Mouse (Mus musculus): ENCODE data around the gene Rnf11. TPM values are rescaled to one million over a fixed set of nuclear protein-coding genes. Genes with fewer than 3 reads are reported as not detected.

The Rnf11 gene
- total RNA-seq, 1 experiment: 19.3 TPM

DNA sequence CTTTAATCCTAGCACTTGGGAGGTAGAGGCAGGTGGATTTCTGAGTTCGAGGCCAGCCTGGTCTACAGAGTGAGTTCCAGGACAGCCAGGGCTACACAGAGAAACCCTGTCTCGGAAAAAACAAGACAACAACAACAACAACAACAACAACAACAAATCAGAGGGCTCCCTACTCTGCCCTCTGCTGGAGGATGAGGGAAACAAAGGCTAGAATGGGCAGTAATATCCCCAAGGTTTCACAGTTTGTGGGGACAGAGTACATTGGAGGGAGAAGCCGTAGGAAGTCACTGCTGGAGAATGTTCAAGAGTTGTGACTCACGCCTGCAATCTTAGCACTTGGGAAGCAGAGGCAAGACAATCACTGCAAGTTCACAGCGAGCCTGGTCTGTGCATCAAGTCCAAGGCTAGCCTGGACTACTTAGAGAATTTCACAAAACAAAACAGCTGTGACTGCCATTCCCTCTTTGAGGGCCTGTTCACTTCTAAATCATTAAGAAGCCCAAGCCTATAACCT is 83.3 kb downstream of the Rnf11 start:
- H3K9ac ChIP-seq (ENCODE audit: insufficient read depth, low read depth, low read length, poor library complexity, severe bottlenecking): no peak overlapping the region
- H3K36me3 ChIP-seq (ENCODE audit: control insufficient read depth, insufficient read depth, low read length, poor library complexity, severe bottlenecking): no peaks in the 10 kb centered on the region
- DNase-seq (ENCODE audit: low read depth, low spot score): no peak
- H3K27ac ChIP-seq (ENCODE audit: insufficient read depth, low read depth, low read length, poor library complexity, severe bottlenecking): no peak overlapping the region
- in situ Hi-C loops (cut with MboI; ENCODE audit: low sequenced_read_pairs in 2 of 2, unreplicated experiment in 2 of 2): no loop called here
- no peak overlapping the region for H3K4me3 ChIP-seq (ENCODE audit: insufficient read depth in 1 of 2, low read depth in 1 of 2, low read length in 2 of 2, poor library complexity in 1 of 2, severe bottlenecking in 1 of 2)
- no peaks in the 10 kb centered on the region for H3K9me3 ChIP-seq (ENCODE audit: control insufficient read depth, insufficient read depth, low read depth, low read length)
- H3K4me1 ChIP-seq (ENCODE audit: control insufficient read depth in 2 of 2, insufficient read depth in 2 of 2, low read length in 2 of 2, poor library complexity in 1 of 2): no peaks in the 10 kb centered on the region; a peak in 1 of 4 replicates
- no peak for TF ChIP-seq HCFC1 (IDR thresholded peaks at IDR 0.05; ENCODE audit: borderline replicate concordance, insufficient read depth, low read length)
- TF ChIP-seq MAFK (IDR thresholded peaks at IDR 0.05; ENCODE audit: insufficient read depth, low read depth, low read length): no peak
- no peak for TF ChIP-seq CHD2 (IDR thresholded peaks at IDR 0.05; ENCODE audit: low read depth, low read length)
- no peak for TF ChIP-seq ZC3H11A (IDR thresholded peaks at IDR 0.05; ENCODE audit: borderline replicate concordance, low read depth, low read length)
- TF ChIP-seq ZNF384 (IDR thresholded peaks at IDR 0.05; ENCODE audit: low read depth, low read length): no peak

Other genes starting within 250 kb of the Rnf11 start
- gene Eps15, start 204.5 kb downstream of the Rnf11 start, total RNA-seq (2012; rRNA removed): 9.7 and 13.0 TPM in 2 replicates
- gene Ttc39a, start 78.1 kb downstream of the Rnf11 start, total RNA-seq (2012; rRNA removed): 1.7 and 1.9 TPM in 2 replicates
- gene 4930522H14Rik, start 46.6 kb upstream of the Rnf11 start, total RNA-seq (2012; rRNA removed): not detected in 2 replicates
- 0.74 and 1.3 TPM in 2 replicates for gene Cdkn2c, start 182.5 kb upstream of the Rnf11 start, total RNA-seq (2012; rRNA removed)
- 45.3 and 52.3 TPM in 2 replicates for gene Faf1, start 191.9 kb upstream of the Rnf11 start, total RNA-seq (2012; rRNA removed)